Mouse (Mus musculus): ENCODE measurements around the gene Zfp319. TPM values are rescaled to one million over a fixed set of nuclear protein-coding genes. Genes with fewer than 3 reads are reported as not detected.
A peak's percentile ranks its signal among the peaks of the same experiment; 100 is the strongest.

The Zfp319 gene
- total and polyA plus RNA-seq, 3 experiments: 0.83 to 3.3 (median 2.0) TPM

- in situ Hi-C loops (cut with MboI; ENCODE audit: low pct_ligation_motif_present, low pct_unique_long_range_greater_than_20kb, low sequenced_read_pairs): no loop called here
- TF ChIP-seq USF2 (conservative IDR thresholded peaks at IDR 0.05; ENCODE audit: low read depth, low read length) (no peak), POLR2A (IDR thresholded peaks at IDR 0.05; ENCODE audit: low read depth, low read length) (no peak), IRF4 (IDR thresholded peaks at IDR 0.05; ENCODE audit: low read depth, low read length) (no peak), MEF2A (IDR thresholded peaks at IDR 0.05; ENCODE audit: borderline replicate concordance, low read depth, low read length) (no peak)
- no peaks in the 10 kb centered on the region for H3K27me3 ChIP-seq (replicated peaks)
Observed at GRCm38 (mm10) chr8:95341721-95342120, 10.0 kb upstream of the Zfp319 start.

GRCm38 (mm10) chr8:95336363-95336762, 4.6 kb upstream of the Zfp319 start:
- Histone ChIP-seq H3K4me2 (ENCODE audit: insufficient read depth, low read depth, poor library complexity, severe bottlenecking) (no peak overlapping the region), H3K9ac (ENCODE audit: insufficient read depth, low read depth) (no peak overlapping the region), H3K27ac (ENCODE audit: insufficient read depth, low read depth) (no peak overlapping the region), H3K4me3 (replicated peaks in 1 of 3; ENCODE audit: low read depth in 2 of 3, low read length in 2 of 3, poor library complexity in 1 of 3) (no peak overlapping the region), H3K4me1 (ENCODE audit: control insufficient read depth in 1 of 2, insufficient read depth in 2 of 2) (peaks cover 6 to 12% of the 10 kb centered on the region in 2 experiments), H3K9me3 (replicated peaks; ENCODE audit: low read length) (no peaks in the 10 kb centered on the region), H3K36me3 (replicated peaks in 1 of 2; ENCODE audit: control insufficient read depth in 1 of 2, insufficient read depth in 1 of 2, low read length in 1 of 2) (peaks cover 12 to 61% of the 10 kb centered on the region in 2 experiments), H3K27me3 (replicated peaks) (no peaks in the 10 kb centered on the region), H3K79me2 (replicated peaks; ENCODE audit: control insufficient read depth, extremely low read depth, insufficient read depth, poor library complexity, severe bottlenecking) (no peaks in the 10 kb centered on the region)
- dilution Hi-C loops (cut with MboI; ENCODE audit: extremely low pct_ligation_motif_present, extremely low pct_unique_long_range_greater_than_20kb, low sequenced_read_pairs) (no loop called here), in situ Hi-C loops (cut with MboI; ENCODE audit: low pct_ligation_motif_present, low pct_unique_long_range_greater_than_20kb, low sequenced_read_pairs) (no loop called here)
- TF ChIP-seq ELF1 (IDR thresholded peaks at IDR 0.05; ENCODE audit: low read depth, low read length) (no peak), CHD2 (IDR thresholded peaks at IDR 0.05; ENCODE audit: low read length) (no peak)
- DNase-seq (ENCODE audit: extremely low read depth): no peak

More at GRCm38 (mm10) chr8:95341721-95342120, 10.0 kb upstream of the Zfp319 start:
- Histone ChIP-seq H3K9ac (ENCODE audit: insufficient read depth, low read depth) (no peak overlapping the region), H3K4me1 (ENCODE audit: control insufficient read depth in 1 of 2, insufficient read depth in 2 of 2) (no peaks in the 10 kb centered on the region), H3K27ac (ENCODE audit: insufficient read depth, low read depth) (no peak overlapping the region), H3K4me3 (replicated peaks in 1 of 3; ENCODE audit: low read depth in 2 of 3, low read length in 2 of 3, poor library complexity in 1 of 3) (no peak overlapping the region), H3K79me2 (replicated peaks; ENCODE audit: control insufficient read depth, extremely low read depth, insufficient read depth, poor library complexity, severe bottlenecking) (no peaks in the 10 kb centered on the region), H3K9me3 (replicated peaks; ENCODE audit: low read length) (no peaks in the 10 kb centered on the region), H3K36me3 (replicated peaks in 1 of 2; ENCODE audit: control insufficient read depth in 1 of 2, insufficient read depth in 1 of 2, low read length in 1 of 2) (peaks cover 15 to 85% of the 10 kb centered on the region in 2 experiments), H3K4me2 (ENCODE audit: insufficient read depth, low read depth, poor library complexity, severe bottlenecking) (no peak overlapping the region)
- dilution Hi-C loops (cut with MboI; ENCODE audit: extremely low pct_ligation_motif_present, extremely low pct_unique_long_range_greater_than_20kb, low sequenced_read_pairs): no loop called here
- DNase-seq (ENCODE audit: extremely low read depth): no peak

- in situ Hi-C loops (cut with MboI; ENCODE audit: low pct_ligation_motif_present, low pct_unique_long_range_greater_than_20kb, low sequenced_read_pairs): no loop called here
Observed at GRCm38 (mm10) chr8:95335706-95336105, 4.0 kb upstream of the Zfp319 start.

More at GRCm38 (mm10) chr8:95335706-95336105, 4.0 kb upstream of the Zfp319 start:
- 0 out of 2 replicates have a peak, but pooled peaks have one; percentile 12 for TF ChIP-seq BHLHE40 (IDR thresholded peaks at IDR 0.05; ENCODE audit: low read depth, low read length)
- TF ChIP-seq RCOR1 (conservative IDR thresholded peaks at IDR 0.05; ENCODE audit: low read depth, low read length): no peak
- no peaks in the 10 kb centered on the region for H3K9me3 ChIP-seq (replicated peaks; ENCODE audit: low read length)
- H3K36me3 ChIP-seq (replicated peaks in 1 of 2; ENCODE audit: control insufficient read depth in 1 of 2, insufficient read depth in 1 of 2, low read length in 1 of 2): peaks cover 9 to 55% of the 10 kb centered on the region in 2 experiments
- no peak for DNase-seq (ENCODE audit: extremely low read depth)
- H3K4me2 ChIP-seq (ENCODE audit: insufficient read depth, low read depth, poor library complexity, severe bottlenecking): no peak overlapping the region
- H3K27ac ChIP-seq (ENCODE audit: insufficient read depth, low read depth): no peak overlapping the region
- dilution Hi-C loops (cut with MboI; ENCODE audit: extremely low pct_ligation_motif_present, extremely low pct_unique_long_range_greater_than_20kb, low sequenced_read_pairs): no loop called here
- no peaks in the 10 kb centered on the region for H3K27me3 ChIP-seq (replicated peaks)
- H3K79me2 ChIP-seq (replicated peaks; ENCODE audit: control insufficient read depth, extremely low read depth, insufficient read depth, poor library complexity, severe bottlenecking): 0 out of 2 replicates have a peak, but pooled peaks cover 2% of the 10 kb centered on the region
- peaks cover 6 to 14% of the 10 kb centered on the region in 2 experiments for H3K4me1 ChIP-seq (ENCODE audit: control insufficient read depth in 1 of 2, insufficient read depth in 2 of 2)
- H3K4me3 ChIP-seq (replicated peaks in 1 of 3; ENCODE audit: low read depth in 2 of 3, low read length in 2 of 3, poor library complexity in 1 of 3): no peak overlapping the region
- H3K9ac ChIP-seq (ENCODE audit: insufficient read depth, low read depth): no peak overlapping the region
